Mouse (Mus musculus): ENCODE data around the gene Wdr20.

GRCm38 (mm10) chr12:110771961-110772360 is 34.2 kb downstream of the Wdr20 start:
- TF ChIP-seq CTCF (conservative IDR thresholded peaks at IDR 0.05; ENCODE audit: low read length) (no peak), POU5F1 (IDR thresholded peaks at IDR 0.05; ENCODE audit: borderline replicate concordance, low read length) (no peak), NANOG (IDR thresholded peaks at IDR 0.05; ENCODE audit: borderline replicate concordance, low read length) (no peak)
